Mouse (Mus musculus) neural tube, embryonic 12.5 days (tissue): ENCODE results near the gene Pcyt1a. TPM values are rescaled to one million over a fixed set of nuclear protein-coding genes. Genes with fewer than 3 reads are reported as not detected.

Experiments used
- ATAC-seq: fragments of 200-750 bp; cut with Nextera tagmentation; 2 replicates; pipeline ENCODE4 v1.8.0; 2017; ENCODE audit warnings: low read depth, mild to moderate bottlenecking, moderate TSS enrichment, moderate library complexity; ENCODE audit not compliant: low FRiP score
- H3K27ac ChIP-seq: fragments of 300-500 bp; sonication (generic); 2 replicates; pipeline ENCODE4 v1.5.1; 2016
- H3K27me3 ChIP-seq: fragments of 300-500 bp; sonication (generic); replicated peaks from 2 replicates; pipeline ENCODE4 v1.6.1; 2016; ENCODE audit warnings: mild to moderate bottlenecking
- H3K36me3 ChIP-seq: fragments of 300-500 bp; sonication (generic); 2 replicates; pipeline ENCODE4 v1.6.1; 2016; ENCODE audit warnings: mild to moderate bottlenecking
- H3K4me1 ChIP-seq: fragments of 300-500 bp; sonication (generic); 2 replicates; pipeline ENCODE4 v1.6.1; 2016
- H3K4me2 ChIP-seq: fragments of 300-500 bp; sonication (generic); replicated peaks from 2 replicates; pipeline ENCODE4 v1.6.1; 2016; ENCODE audit warnings: mild to moderate bottlenecking
- H3K4me3 ChIP-seq: fragments of 300-500 bp; sonication (generic); 2 replicates; pipeline ENCODE4 v1.5.1; 2016
- H3K9ac ChIP-seq: fragments of 300-500 bp; sonication (generic); 2 replicates; pipeline ENCODE4 v1.6.1; 2016; ENCODE audit warnings: mild to moderate bottlenecking
- H3K9me3 ChIP-seq: fragments of 300-500 bp; sonication (generic); 2 replicates; pipeline ENCODE4 v1.6.1; 2016; ENCODE audit warnings: mild to moderate bottlenecking
- WGBS: fragments of 180-500 bp; shearing (Covaris S2); methylation state at CpG from one replicate; pipeline ENCODE4 v1.1.7; 2016; 5-methylcytosine and 5-hydroxymethylcytosine counted together
- polyA plus RNA-seq: library from polyadenylated mRNA; unstranded; fragments of >200 nt; fragmentation: Nextera tagmentation; extraction: Ambion mirVana; gene quantifications from 2 replicates; pipeline ENCODE4 v1.2.1, GENCODE M21; 2016

The Pcyt1a gene
- polyA plus RNA-seq, 1 experiment from 2014 or later, result 41.1 TPM

GRCm38 (mm10) chr16:32506298-32506697 lies 75.6 kb downstream of the Pcyt1a start:
- 78% methylated on average over 8 of the region's 8 CpGs for whole genome bisulfite sequencing
- H3K27ac ChIP-seq, result no peak overlapping the region

DNA sequence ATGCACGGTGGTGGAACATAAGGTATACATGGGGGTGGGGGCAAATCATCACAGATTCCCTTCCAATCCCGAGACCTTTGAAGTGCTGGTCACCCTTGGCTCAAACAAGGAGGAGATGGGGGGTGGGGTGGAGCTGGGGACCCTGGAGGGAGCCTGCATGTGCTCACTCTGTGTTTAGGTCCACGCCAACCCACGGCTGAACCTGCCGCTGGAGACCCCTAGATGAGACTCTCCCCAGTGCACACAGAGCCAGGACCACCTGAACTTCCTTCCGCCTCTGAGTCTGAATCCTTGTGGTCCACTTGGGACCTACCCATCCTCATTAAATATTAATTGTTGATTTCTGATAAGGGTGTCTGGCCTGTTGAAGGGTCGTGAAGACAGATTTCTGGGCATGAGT lies 76.1 kb downstream of the Pcyt1a start:
- H3K9me3 ChIP-seq, result no peaks in the 10 kb centered on the region
- no peak overlapping the region for H3K4me2 ChIP-seq
- ATAC-seq, result no peak

More at GRCm38 (mm10) chr16:32506298-32506697, 75.6 kb downstream of the Pcyt1a start:
- no peaks in the 10 kb centered on the region for H3K9me3 ChIP-seq
- no peak overlapping the region for H3K4me3 ChIP-seq
- H3K4me2 ChIP-seq, result no peak overlapping the region
- no peaks in the 10 kb centered on the region for H3K36me3 ChIP-seq
- peaks cover 3% of the 10 kb centered on the region; the same call in 1 of the 2 replicates for H3K27me3 ChIP-seq
- H3K9ac ChIP-seq, result no peak overlapping the region
- no peaks in the 10 kb centered on the region for H3K4me1 ChIP-seq
- ATAC-seq, result no peak

GRCm38 (mm10) chr16:32507407-32507806 lies 76.7 kb downstream of the Pcyt1a start:
- no peaks in the 10 kb centered on the region for H3K36me3 ChIP-seq
- ATAC-seq, result no peak
- no peak overlapping the region for H3K9ac ChIP-seq
- no peak overlapping the region for H3K4me3 ChIP-seq
- 23% methylated on average over 9 of the region's 9 CpGs for WGBS
- H3K27ac ChIP-seq, result no peak overlapping the region
- H3K4me1 ChIP-seq, result no peaks in the 10 kb centered on the region
- no peak overlapping the region for H3K4me2 ChIP-seq
- no peaks in the 10 kb centered on the region for H3K9me3 ChIP-seq
- peaks cover 3% of the 10 kb centered on the region; the same call in 1 of the 2 replicates for H3K27me3 ChIP-seq

More for the DNA sequence above, 76.1 kb downstream of the Pcyt1a start:
- Histone ChIP-seq H3K27ac (no peak overlapping the region), H3K4me3 (no peak overlapping the region), H3K4me1 (no peaks in the 10 kb centered on the region), H3K9ac (no peak overlapping the region), H3K36me3 (no peaks in the 10 kb centered on the region), H3K27me3 (peaks cover 3% of the 10 kb centered on the region; the same call in 1 of the 2 replicates)
- WGBS, result 85% methylated on average over 7 of the region's 7 CpGs

GRCm38 (mm10) chr16:32508035-32508434 lies 77.3 kb downstream of the Pcyt1a start:
- ATAC-seq, result no peak
- Histone ChIP-seq H3K9ac (no peak overlapping the region), H3K9me3 (no peaks in the 10 kb centered on the region), H3K36me3 (no peaks in the 10 kb centered on the region), H3K4me3 (no peak overlapping the region), H3K27ac (no peak overlapping the region), H3K4me2 (no peak overlapping the region), H3K4me1 (no peaks in the 10 kb centered on the region), H3K27me3 (peaks cover 3% of the 10 kb centered on the region; the same call in 1 of the 2 replicates)
- WGBS, result 88% methylated on average over 5 of the region's 5 CpGs

GRCm38 (mm10) chr16:32508506-32509065 lies 77.9 kb downstream of the Pcyt1a start:
- ATAC-seq, result no peak
- 25% methylated on average over 3 of the region's 3 CpGs for WGBS
- no peak overlapping the region for H3K27ac ChIP-seq
- H3K4me2 ChIP-seq, result no peak overlapping the region
- H3K4me1 ChIP-seq, result no peaks in the 10 kb centered on the region
- no peaks in the 10 kb centered on the region for H3K36me3 ChIP-seq
- H3K4me3 ChIP-seq, result no peak overlapping the region
- H3K27me3 ChIP-seq, result peaks cover 3% of the 10 kb centered on the region; the same call in 1 of the 2 replicates
- no peaks in the 10 kb centered on the region for H3K9me3 ChIP-seq
- H3K9ac ChIP-seq, result no peak overlapping the region

DNA sequence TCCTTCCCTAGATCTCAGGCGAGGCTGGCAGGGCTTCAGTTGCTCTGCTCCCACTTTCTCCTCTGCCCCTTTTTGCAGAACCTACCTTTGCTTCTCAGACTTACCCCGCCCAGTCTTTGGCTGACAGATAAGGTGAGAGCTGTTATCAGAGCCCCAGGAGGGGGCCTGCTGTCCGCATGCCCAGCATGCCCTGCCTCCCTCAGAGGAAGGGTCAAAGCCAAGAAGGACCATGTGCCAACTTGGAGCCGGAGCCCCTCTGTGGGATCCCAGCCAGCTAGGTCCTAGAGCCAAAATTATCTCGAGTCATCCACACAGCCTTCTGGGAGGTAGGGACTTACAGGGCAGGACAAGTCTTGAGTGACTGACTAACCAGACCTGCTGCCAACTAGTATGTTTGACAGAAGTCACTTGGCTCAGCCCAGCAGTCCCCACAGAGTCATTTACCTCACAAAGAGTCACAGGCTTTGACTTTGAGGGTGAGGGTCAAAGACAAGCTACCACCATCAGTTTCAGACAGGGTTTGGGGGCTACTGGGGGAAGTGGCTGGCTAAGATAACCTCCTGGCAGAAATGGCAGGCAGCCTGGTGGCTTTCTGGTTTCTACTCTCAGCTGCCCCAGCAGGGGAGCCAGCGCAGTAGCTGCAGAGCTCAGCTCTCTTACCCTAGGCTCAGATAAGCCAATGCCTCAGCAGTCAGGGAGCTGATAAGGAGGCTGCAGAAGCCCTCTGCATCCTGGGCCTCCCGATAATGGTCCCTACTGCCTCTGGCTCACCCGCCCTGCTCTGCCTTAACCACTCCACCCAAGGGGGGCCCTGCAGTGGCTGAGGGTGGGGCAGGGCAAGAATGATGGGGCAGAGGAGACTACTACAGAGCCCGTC lies 78.6 kb downstream of the Pcyt1a start:
- H3K4me1 ChIP-seq, result no peaks in the 10 kb centered on the region
- WGBS, result 60% methylated on average over 9 of the region's 9 CpGs
- ATAC-seq, result no peak

GRCm38 (mm10) chr16:32510399-32511337 lies 79.9 kb downstream of the Pcyt1a start:
- Histone ChIP-seq H3K9ac (no peak overlapping the region), H3K36me3 (no peaks in the 10 kb centered on the region), H3K27ac (no peak overlapping the region), H3K4me1 (no peaks in the 10 kb centered on the region), H3K4me2 (no peak overlapping the region), H3K4me3 (no peak overlapping the region), H3K27me3 (no peaks in the 10 kb centered on the region), H3K9me3 (no peaks in the 10 kb centered on the region)
- WGBS, result 59% methylated on average over 18 of the region's 18 CpGs
- ATAC-seq, result no peak

More for the DNA sequence above, 78.6 kb downstream of the Pcyt1a start:
- H3K27ac ChIP-seq, result no peak overlapping the region
- H3K36me3 ChIP-seq, result no peaks in the 10 kb centered on the region
- no peak overlapping the region for H3K4me3 ChIP-seq
- H3K9me3 ChIP-seq, result no peaks in the 10 kb centered on the region
- H3K4me2 ChIP-seq, result no peak overlapping the region
- H3K9ac ChIP-seq, result no peak overlapping the region
- no peaks in the 10 kb centered on the region for H3K27me3 ChIP-seq

- H3K27me3 ChIP-seq, result no peaks in the 10 kb centered on the region
- H3K9me3 ChIP-seq, result no peaks in the 10 kb centered on the region
- no peaks in the 10 kb centered on the region for H3K36me3 ChIP-seq
- H3K4me2 ChIP-seq, result no peak overlapping the region
- H3K4me1 ChIP-seq, result 0 out of 2 replicates have a peak, but pooled peaks cover 5% of the 10 kb centered on the region
- H3K27ac ChIP-seq, result no peak overlapping the region
- no peak for ATAC-seq
- H3K9ac ChIP-seq, result no peak overlapping the region
- no peak overlapping the region for H3K4me3 ChIP-seq
- 79% methylated on average over 3 of the region's 3 CpGs for WGBS
Measured at GRCm38 (mm10) chr16:32511338-32511734, 80.6 kb downstream of the Pcyt1a start.

DNA sequence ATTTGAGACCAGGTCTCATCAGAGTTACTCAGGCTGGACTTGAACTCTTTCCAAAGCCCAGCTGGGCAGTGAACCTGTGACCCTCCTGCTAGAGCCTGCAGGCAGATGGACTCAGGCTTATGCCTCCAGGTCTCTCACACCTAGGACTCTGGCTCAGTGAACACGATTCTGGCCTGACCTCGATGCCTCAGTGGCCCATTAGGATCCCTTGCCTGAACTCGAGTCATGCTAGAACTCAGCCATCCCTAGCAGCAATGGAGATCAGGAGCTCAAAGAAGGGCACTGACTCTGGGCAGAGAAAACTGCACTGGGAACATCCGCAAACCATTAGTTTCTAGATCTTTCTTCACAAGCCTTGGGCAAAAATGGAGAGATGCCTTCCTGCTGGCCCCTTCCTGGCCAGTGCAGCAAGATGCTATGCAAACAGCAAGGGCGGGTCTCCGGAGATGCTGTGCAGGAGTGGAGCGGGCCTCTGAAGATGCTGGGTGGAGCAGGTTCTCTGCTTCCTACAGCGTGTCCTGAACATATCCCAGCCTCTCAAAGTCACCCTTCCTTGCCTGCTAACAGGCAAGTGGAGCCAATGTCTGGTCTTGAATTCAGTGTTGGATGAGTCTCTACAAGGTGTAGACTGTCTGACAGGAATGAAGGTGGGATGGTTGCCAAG lies 81.2 kb downstream of the Pcyt1a start:
- no peaks in the 10 kb centered on the region for H3K9me3 ChIP-seq
- H3K4me1 ChIP-seq, result 0 out of 2 replicates have a peak, but pooled peaks cover 8% of the 10 kb centered on the region
- H3K4me3 ChIP-seq, result no peak overlapping the region
- no peaks in the 10 kb centered on the region for H3K27me3 ChIP-seq
- 90% methylated on average over 8 of the region's 8 CpGs for WGBS
- H3K4me2 ChIP-seq, result no peak overlapping the region
- H3K36me3 ChIP-seq, result no peaks in the 10 kb centered on the region
- H3K9ac ChIP-seq, result no peak overlapping the region
- H3K27ac ChIP-seq, result no peak overlapping the region
- no peak for ATAC-seq

DNA sequence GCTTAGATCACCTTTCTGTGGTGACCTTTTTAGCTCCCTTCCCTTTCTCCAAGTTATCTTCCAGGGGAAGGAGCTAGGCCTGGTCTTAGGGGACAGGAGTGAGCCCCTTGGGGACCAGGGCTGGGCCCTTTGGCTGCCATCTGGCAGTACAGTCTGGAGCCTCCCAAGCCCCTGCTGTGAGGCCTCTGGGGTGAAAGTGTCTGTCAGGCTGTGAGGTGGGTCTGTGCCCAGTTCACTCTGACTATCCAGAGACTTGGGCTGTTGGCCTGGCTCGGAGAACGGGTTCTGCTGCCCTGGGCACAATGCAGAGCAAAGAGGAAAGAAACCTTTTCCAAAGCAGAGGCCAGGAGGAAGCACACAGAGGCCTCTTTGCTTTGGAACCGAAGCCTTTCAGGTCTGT lies 82.2 kb downstream of the Pcyt1a start:
- Histone ChIP-seq H3K4me2 (no peak overlapping the region), H3K9me3 (no peaks in the 10 kb centered on the region), H3K36me3 (no peaks in the 10 kb centered on the region), H3K27me3 (no peaks in the 10 kb centered on the region), H3K4me1 (0 out of 2 replicates have a peak, but pooled peaks cover 8% of the 10 kb centered on the region), H3K9ac (no peak overlapping the region), H3K27ac (no peak overlapping the region), H3K4me3 (no peak overlapping the region)
- 71% methylated on average over 3 of the region's 3 CpGs for WGBS
- no peak for ATAC-seq

DNA sequence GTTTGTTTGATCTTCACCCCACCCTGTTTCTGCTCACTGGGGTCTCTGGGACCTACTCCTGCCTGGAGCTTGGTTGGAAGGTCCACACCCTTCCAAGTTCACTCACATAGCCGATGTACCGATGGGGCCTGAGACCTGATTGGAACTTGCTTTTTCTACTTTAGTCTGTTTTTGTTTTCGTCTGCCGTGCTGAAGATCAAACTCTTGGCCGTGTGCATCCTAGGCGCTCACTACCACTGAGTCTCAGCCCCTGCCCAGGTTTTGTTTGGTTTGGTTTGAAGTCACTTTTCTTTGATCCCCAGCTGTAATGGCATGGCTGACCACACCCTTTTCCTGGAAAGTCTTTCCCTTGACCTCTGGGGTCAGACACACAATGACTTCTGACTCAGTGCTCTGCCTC lies 82.7 kb downstream of the Pcyt1a start:
- no peaks in the 10 kb centered on the region for H3K9me3 ChIP-seq
- no peak overlapping the region for H3K4me3 ChIP-seq
- H3K4me2 ChIP-seq, result no peak overlapping the region
- no peaks in the 10 kb centered on the region for H3K27me3 ChIP-seq
- H3K4me1 ChIP-seq, result 0 out of 2 replicates have a peak, but pooled peaks cover 8% of the 10 kb centered on the region
- 86% methylated on average over 6 of the region's 6 CpGs for WGBS
- no peak overlapping the region for H3K9ac ChIP-seq
- H3K27ac ChIP-seq, result no peak overlapping the region
- ATAC-seq, result no peak
- no peaks in the 10 kb centered on the region for H3K36me3 ChIP-seq
